Mouse (Mus musculus): Measurements from ENCODE around the gene Brd3os. TPM values are rescaled to one million over a fixed set of nuclear protein-coding genes. Genes with fewer than 3 reads are reported as not detected.

The Brd3os gene
- 1.1 and 3.0 TPM in 2 replicates for polyA plus RNA-seq (2012; ENCODE audit: low replicate concordance)

DNA sequence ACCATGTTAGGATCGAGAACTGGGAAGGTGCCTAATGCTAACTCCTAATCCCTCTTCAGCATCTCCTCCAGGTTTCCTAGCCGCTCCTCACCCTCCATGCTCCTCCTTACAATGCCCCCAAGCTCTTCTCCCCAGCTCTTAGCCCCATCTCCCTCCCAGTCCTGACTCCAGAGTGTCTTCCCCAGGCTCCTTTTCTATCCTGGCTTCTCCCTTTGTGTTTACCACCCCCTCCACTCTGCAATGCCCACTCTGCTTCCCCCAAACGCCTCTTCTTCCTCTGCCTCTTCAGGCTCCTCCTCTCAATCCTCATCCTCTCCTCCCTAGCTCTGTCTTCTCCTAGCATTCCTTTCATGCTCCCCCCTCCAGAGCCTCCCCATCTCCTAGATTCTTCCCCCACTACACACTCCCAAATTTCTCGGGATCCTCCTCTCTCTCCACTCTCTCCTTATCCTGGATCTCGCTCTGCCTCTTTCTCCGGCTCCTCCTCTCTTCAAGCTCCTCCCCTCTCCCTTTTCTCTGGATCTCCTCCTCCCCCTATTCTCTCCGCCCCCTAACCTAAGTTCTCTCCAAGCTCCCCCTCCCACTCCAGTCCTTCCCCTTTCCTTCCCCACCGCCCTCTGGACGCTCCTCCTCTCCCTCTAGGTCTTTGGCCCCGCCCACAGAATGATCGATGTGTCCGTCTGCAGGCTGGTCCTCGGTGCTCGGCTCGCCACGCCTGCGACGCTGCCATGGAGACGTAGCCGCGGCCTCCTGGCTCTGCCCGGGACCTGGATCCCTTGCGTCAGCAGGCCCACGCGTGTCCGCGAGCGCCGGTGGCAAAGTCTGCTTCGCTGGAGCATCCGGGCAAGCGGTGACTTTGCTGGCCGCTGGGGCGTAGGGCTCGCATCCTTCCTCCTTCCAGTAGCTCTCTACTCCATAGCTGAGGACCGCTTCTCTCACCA lies at the start of gene Brd3os:
Brd3os (plus strand) TSS at position 558 of the 941 bp plus-strand sequence.

DNA sequence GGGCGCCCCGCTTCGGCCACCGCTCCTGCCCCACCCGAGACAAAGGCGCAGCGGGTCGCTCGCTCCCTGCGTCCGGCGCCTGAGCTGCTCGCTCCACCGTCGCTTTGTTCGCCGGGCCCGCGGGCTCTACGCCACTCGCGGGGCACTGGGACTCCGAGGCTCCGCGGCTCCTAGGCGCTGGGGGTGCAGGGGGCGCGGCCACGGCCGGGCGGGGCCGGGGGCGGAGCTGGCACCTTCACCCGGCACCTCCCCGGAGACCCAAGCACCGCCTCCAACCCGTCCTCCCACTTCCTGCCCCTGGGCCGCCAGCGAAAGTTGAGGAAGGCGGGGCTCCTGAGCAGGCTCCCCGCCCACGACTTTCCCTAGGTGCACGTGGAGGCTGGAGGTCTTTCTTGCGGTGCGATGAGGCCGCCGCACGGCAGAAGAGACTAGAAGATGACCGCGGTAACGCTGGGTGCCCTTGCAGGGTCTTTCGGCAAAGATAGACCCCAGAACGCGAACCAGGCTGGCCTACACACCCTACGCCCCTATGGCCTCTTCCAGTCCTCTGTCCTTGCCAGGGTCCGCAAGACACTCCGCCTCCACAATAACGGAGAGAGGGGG lies 15.2 kb upstream of the Brd3os start, which contains the start of gene Vav2:
Vav2 (minus strand) TSS at position 179 of the 603 bp plus-strand sequence.

Other genes starting within 250 kb of the Brd3os start
- 2.7 and 5.6 TPM in 2 replicates for gene Sardh, start 194.0 kb upstream of the Brd3os start, polyA plus RNA-seq (2012; ENCODE audit: low replicate concordance)
- gene Vav2, start 15.3 kb upstream of the Brd3os start, polyA plus RNA-seq (2012; ENCODE audit: low replicate concordance), result 31.0 and 31.7 TPM in 2 replicates
- 71.1 and 125 TPM in 2 replicates for gene Brd3, start 65.3 kb downstream of the Brd3os start, polyA plus RNA-seq (2012; ENCODE audit: low replicate concordance)
- 56.8 and 66.0 TPM in 2 replicates for gene Wdr5, start 72.8 kb downstream of the Brd3os start, polyA plus RNA-seq (2012; ENCODE audit: low replicate concordance)
- 24.8 and 32.8 TPM in 2 replicates for gene Rxra, start 234.1 kb downstream of the Brd3os start, polyA plus RNA-seq (2012; ENCODE audit: low replicate concordance)

Measured in leukemia stem cell, adult 10-12 weeks (primary cell).